Mouse (Mus musculus) intestine, embryonic 14.5 days (tissue): ENCODE data around the gene 9530053A07Rik. TPM values are rescaled to one million over a fixed set of nuclear protein-coding genes. Genes with fewer than 3 reads are reported as not detected.

ENCODE experiments used
- ATAC-seq: fragments of 200-750 bp; cut with Nextera tagmentation; replicated peaks from 2 replicates; pipeline ENCODE4 v1.8.0; 2017; ENCODE audit warnings: low read depth, moderate number of reproducible peaks, moderate TSS enrichment, moderate library complexity; ENCODE audit not compliant: low FRiP score, low TSS enrichment
- DNase-seq: peaks from one replicate; pipeline ENCODE4 v3.0.0-alpha.2; 2018; ENCODE audit warnings: low spot score
- H3K27ac ChIP-seq: fragments of 300-500 bp; sonication (generic); 2 replicates; pipeline ENCODE4 v1.5.1; 2014; ENCODE audit warnings: low read depth, mild to moderate bottlenecking, control low read depth
- H3K27me3 ChIP-seq: fragments of 300-500 bp; sonication (generic); replicated peaks from 2 replicates; pipeline ENCODE4 v1.6.1; 2014; ENCODE audit warnings: low read length, control low read depth; ENCODE audit not compliant: control insufficient read depth, insufficient read depth
- H3K36me3 ChIP-seq: fragments of 300-500 bp; sonication (generic); 2 replicates; pipeline ENCODE4 v1.6.1; 2014; ENCODE audit warnings: low read length, control low read depth; ENCODE audit not compliant: control insufficient read depth, insufficient read depth
- H3K4me1 ChIP-seq: fragments of 300-500 bp; sonication (generic); replicated peaks from 2 replicates; pipeline ENCODE4 v1.6.1; 2014; ENCODE audit warnings: low read length, control low read depth, mixed read lengths; ENCODE audit not compliant: control insufficient read depth, insufficient read depth
- H3K4me2 ChIP-seq: fragments of 300-500 bp; sonication (generic); 2 replicates; pipeline ENCODE4 v1.6.1; 2014; ENCODE audit warnings: low read length
- H3K4me3 ChIP-seq: fragments of 300-500 bp; sonication (generic); 2 replicates; pipeline ENCODE4 v1.5.1; 2014; ENCODE audit warnings: low read depth, low read length, control low read depth, mixed read lengths
- H3K9ac ChIP-seq: fragments of 300-500 bp; sonication (generic); 2 replicates; pipeline ENCODE4 v1.6.1; 2014; ENCODE audit warnings: mild to moderate bottlenecking, low read length
- H3K9me3 ChIP-seq: fragments of 300-500 bp; sonication (generic); 2 replicates; pipeline ENCODE4 v1.6.1; 2016; ENCODE audit warnings: low read length, control low read depth; ENCODE audit not compliant: control insufficient read depth
- WGBS: fragments of 180-500 bp; shearing (Covaris S2); extraction: QIAGEN DNeasy Blood & Tissue Kit; methylation state at CpG from one replicate; pipeline ENCODE4 v1.1.7; 2014; 5-methylcytosine and 5-hydroxymethylcytosine counted together
- polyA plus RNA-seq: library from polyadenylated mRNA; unstranded; fragments of >200 nt; fragmentation: Nextera tagmentation; extraction: Ambion mirVana; gene quantifications from 2 replicates; pipeline ENCODE4 v1.2.1, GENCODE M21; 2014

The 9530053A07Rik gene
- polyA plus RNA-seq, 1 experiment from 2014 or later, result not detected

DNA sequence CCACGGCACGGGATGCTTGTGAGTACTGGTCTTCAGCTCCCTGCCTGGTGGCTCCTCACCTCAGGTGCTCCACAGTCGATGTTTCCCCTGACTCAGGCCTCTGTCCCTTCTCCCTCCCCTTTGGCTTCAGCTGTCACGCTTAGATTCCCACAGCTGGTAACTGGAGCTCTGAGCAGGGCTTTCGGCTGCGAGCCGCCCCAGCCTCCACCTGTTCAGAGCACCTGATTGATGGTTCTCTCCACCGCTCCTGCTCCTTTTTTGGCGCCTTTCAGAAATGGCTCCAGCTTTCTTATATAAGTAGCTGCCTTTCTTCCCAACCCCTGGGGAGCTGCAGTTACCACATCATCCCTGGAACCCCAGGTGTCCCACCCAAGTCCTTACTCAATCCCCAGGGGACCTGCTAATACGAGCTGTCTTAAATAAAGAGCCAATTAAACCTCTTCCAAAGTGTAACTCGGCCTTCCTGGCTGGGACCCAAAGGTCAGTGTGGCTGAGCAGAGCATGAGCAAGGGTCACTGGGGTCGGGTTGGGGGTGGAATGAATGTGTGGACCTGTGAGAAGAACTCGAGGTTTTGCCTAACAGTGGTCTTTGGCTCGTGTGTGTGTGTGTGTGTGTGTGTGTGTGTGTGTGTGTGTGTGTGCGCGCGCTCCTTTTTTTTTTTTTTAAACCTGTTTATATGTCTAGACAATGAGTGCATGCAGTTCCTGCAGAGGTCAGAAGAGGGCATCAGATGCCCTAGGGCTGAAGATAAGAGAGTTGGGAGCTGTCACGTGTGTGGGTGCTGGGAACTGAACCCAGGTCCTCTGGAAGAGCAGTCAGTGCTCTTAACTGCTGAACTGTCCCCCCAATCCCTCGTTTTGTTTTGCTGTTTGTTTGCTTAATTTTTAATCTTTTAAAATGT lies 74.2 kb downstream of the 9530053A07Rik start:
- Histone ChIP-seq H3K36me3 (no peaks in the 10 kb centered on the region), H3K4me2 (no peak overlapping the region), H3K9ac (no peak overlapping the region), H3K9me3 (no peaks in the 10 kb centered on the region), H3K4me3 (no peak overlapping the region), H3K4me1 (no peaks in the 10 kb centered on the region), H3K27ac (no peak overlapping the region), H3K27me3 (no peaks in the 10 kb centered on the region)
- DNase-seq, result no peak
- WGBS, result 58% methylated on average over 19 of the region's 19 CpGs
- no peak for ATAC-seq

DNA sequence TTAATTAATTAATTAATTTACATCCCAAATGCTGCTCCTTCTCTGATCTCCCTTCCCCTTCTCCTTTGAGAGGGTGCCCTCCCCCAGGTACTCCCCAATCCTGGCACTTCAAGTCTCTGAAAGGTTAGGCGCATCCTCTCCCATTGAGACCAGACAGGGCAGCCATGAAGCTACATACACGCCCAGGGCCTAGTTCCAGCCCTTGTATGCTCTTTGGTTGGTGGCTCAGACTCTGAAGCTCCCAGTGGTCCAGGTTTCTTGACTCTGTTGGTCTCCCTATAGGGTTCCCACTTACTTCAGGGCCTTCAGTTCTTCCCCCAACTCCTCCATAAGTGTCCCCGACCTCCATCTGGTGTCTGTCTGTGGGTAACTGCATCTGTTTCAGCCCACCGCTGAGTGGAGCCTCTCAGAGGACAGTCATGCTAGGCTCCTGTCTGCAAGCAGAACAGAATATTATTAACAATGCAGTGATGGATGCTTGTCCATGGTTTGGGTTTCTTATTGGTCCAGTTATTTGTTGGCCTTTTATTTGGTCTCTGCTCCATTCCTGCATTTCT lies 76.9 kb downstream of the 9530053A07Rik start:
- no peaks in the 10 kb centered on the region for H3K27me3 ChIP-seq
- DNase-seq (no peak), ATAC-seq (no peak)
- H3K9ac ChIP-seq, result no peak overlapping the region
- H3K9me3 ChIP-seq, result no peaks in the 10 kb centered on the region
- H3K4me3 ChIP-seq, result no peak overlapping the region
- no peak overlapping the region for H3K27ac ChIP-seq
- no peak overlapping the region for H3K4me2 ChIP-seq
- 64% methylated on average over 4 of the region's 4 CpGs for WGBS
- no peaks in the 10 kb centered on the region for H3K36me3 ChIP-seq
- no peaks in the 10 kb centered on the region for H3K4me1 ChIP-seq

DNA sequence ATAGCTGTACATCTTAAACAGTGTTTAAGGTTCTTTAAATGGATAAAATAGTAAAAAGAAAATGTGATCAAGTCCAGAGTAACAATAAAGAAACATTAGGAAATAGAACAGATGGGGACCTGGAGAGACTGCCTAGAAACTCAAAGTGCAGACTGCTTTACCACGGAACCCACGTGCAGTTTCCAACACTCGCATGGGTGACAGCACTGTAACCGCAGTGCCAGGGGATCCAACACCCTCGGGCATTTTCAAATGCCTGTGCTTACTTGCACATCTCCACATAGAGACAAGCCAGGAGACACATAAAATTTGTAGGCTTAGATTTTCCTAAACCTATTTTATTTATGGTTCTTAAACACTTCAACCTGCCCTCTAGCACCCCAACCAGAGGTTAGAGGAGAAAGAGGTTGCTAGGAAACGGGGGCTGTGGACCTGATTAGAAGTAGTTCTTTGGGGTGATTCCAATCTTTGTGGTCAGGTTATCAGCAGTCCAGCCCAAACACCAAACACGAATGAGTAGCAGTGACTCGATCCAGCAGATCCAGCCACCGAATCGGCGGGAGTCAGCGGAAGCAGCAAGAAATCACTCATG lies 79.2 kb downstream of the 9530053A07Rik start:
- WGBS, result 47% methylated on average over 12 of the region's 12 CpGs
- Histone ChIP-seq H3K27me3 (no peaks in the 10 kb centered on the region), H3K4me2 (peak overlapping the region; percentile 48), H3K4me1 (no peaks in the 10 kb centered on the region), H3K36me3 (no peaks in the 10 kb centered on the region), H3K9me3 (no peaks in the 10 kb centered on the region), H3K27ac (no peak overlapping the region), H3K4me3 (peak overlapping the region; percentile 28), H3K9ac (peak overlapping the region; percentile 18; the same call in 1 of the 2 replicates)
- DNase-seq (peak; percentile 59), ATAC-seq (no peak)

DNA sequence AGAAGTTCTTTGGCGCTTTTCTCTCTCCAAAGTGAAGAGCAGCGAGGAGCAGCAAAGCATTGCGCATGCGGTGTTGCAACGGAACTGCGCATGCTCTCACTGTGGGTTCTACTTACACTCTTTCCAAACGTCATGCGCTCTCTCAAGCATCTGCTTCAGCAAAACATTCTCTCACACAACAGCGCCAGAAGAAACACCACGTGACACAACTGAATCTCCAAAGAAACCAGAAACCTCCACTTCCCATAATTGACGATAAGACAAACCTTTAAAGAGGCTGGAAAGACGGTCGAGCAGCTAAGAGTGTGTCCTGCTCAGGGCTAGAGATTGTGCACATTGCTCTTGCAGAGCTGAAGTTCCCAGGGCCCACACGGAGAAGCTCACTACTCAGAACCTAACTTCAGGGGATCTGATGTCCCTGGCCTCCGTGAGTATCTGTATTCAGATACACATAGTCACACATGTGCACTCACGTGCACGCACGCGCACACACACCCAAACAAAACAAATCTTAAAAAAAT lies 79.8 kb downstream of the 9530053A07Rik start:
- Histone ChIP-seq H3K27me3 (no peaks in the 10 kb centered on the region), H3K9me3 (no peaks in the 10 kb centered on the region), H3K9ac (peak overlapping the region; percentile 18; the same call in 1 of the 2 replicates), H3K4me2 (peak overlapping the region; percentile 48), H3K36me3 (no peaks in the 10 kb centered on the region), H3K27ac (peak overlapping the region; percentile 51; the same call in 1 of the 2 replicates), H3K4me3 (peak overlapping the region; percentile 28), H3K4me1 (no peaks in the 10 kb centered on the region)
- ATAC-seq, result no peak; the same call in 1 of the 2 replicates
- no peak for DNase-seq
- 45% methylated on average over 19 of the region's 19 CpGs for WGBS

DNA sequence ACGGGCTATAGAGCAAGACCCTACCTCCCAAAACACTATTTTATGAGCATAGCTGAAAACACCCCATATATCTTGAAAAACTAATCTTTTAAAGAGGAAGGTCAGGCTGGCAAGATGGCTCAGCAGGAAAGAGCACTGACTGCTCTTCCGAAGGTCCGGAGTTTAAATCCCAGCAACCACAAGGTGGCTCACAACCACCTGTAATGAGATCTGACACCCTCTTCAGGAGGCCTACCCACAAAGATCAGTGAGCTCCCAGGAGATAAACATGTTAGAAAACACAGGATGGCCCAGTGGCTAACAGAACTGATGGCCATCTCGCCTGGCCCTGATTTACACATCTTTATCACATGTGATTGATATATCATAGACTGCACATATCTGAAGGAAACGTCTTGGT lies 81.5 kb downstream of the 9530053A07Rik start:
- no peak overlapping the region for H3K27ac ChIP-seq
- no peaks in the 10 kb centered on the region for H3K36me3 ChIP-seq
- peak; percentile 37 for DNase-seq
- 36% methylated on average over 5 of the region's 5 CpGs for WGBS
- ATAC-seq, result no peak
- no peak overlapping the region for H3K9ac ChIP-seq
- H3K4me3 ChIP-seq, result no peak overlapping the region
- H3K9me3 ChIP-seq, result no peaks in the 10 kb centered on the region
- no peak overlapping the region for H3K4me2 ChIP-seq
- H3K27me3 ChIP-seq, result no peaks in the 10 kb centered on the region
- H3K4me1 ChIP-seq, result no peaks in the 10 kb centered on the region

DNA sequence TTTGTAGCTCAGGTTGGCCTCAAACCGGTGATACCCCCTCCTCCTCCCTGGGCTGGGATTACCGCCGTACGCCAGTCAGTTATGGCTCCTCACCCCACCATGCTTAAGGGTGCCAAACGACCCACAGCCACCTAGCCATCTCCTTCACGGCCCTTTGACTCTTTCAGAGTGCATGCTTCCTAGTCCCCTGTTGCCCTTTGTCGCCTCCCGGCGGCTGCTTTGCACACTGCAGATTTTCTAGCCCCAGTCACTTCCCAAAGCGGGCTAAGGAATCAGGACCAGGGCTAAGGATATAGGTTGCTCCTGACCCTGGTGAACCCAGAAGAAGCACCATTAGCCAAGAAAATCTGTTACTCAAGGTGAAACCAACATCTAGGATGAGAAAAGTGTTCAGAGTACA lies 84.9 kb downstream of the 9530053A07Rik start:
- Histone ChIP-seq H3K9ac (no peak overlapping the region), H3K4me1 (no peaks in the 10 kb centered on the region), H3K4me2 (no peak overlapping the region), H3K9me3 (no peaks in the 10 kb centered on the region), H3K36me3 (no peaks in the 10 kb centered on the region), H3K27me3 (no peaks in the 10 kb centered on the region), H3K27ac (no peak overlapping the region), H3K4me3 (no peak overlapping the region)
- DNase-seq (peak; percentile 84), ATAC-seq (peak; percentile 23; the same call in 1 of the 2 replicates)
- WGBS, result 35% methylated on average over 10 of the region's 10 CpGs

Other genes with a start within 250 kb of the 9530053A07Rik start
- 7.2 and 9.5 TPM in 2 replicates for gene Zfp974, start 200.0 kb upstream of the 9530053A07Rik start, polyA plus RNA-seq
- 16.8 and 18.7 TPM in 2 replicates for gene Zfp780b, start 150.3 kb upstream of the 9530053A07Rik start, polyA plus RNA-seq
- gene Zfp850, start 115.4 kb upstream of the 9530053A07Rik start, polyA plus RNA-seq, result 5.9 and 6.7 TPM in 2 replicates
- 281 and 298 TPM in 2 replicates for gene Psmc4, start 79.4 kb upstream of the 9530053A07Rik start, polyA plus RNA-seq
- 16.0 and 46.1 TPM in 2 replicates for gene Fcgbp, start 58.2 kb upstream of the 9530053A07Rik start, polyA plus RNA-seq
- 47.6 and 52.5 TPM in 2 replicates for gene Fbl, start 40.2 kb downstream of the 9530053A07Rik start, polyA plus RNA-seq
- 10.0 and 11.9 TPM in 2 replicates for gene Dyrk1b, start 50.0 kb downstream of the 9530053A07Rik start, polyA plus RNA-seq
- gene Eid2, start 138.4 kb downstream of the 9530053A07Rik start, polyA plus RNA-seq, result 3.2 and 3.3 TPM in 2 replicates
- gene Eid2b, start 148.3 kb downstream of the 9530053A07Rik start, polyA plus RNA-seq, result 9.4 and 9.5 TPM in 2 replicates
- gene Selenov, start 161.7 kb downstream of the 9530053A07Rik start, polyA plus RNA-seq, result 0.28 TPM in 1 of 2 replicates, not detected in the other
- 6.4 and 6.8 TPM in 2 replicates for gene Dll3, start 172.8 kb downstream of the 9530053A07Rik start, polyA plus RNA-seq
- 183 and 198 TPM in 2 replicates for gene Timm50, start 182.6 kb downstream of the 9530053A07Rik start, polyA plus RNA-seq
- 74.5 and 78.9 TPM in 2 replicates for gene Supt5, start 209.3 kb downstream of the 9530053A07Rik start, polyA plus RNA-seq
- 1,380 and 1,495 TPM in 2 replicates for gene Rps16, start 221.2 kb downstream of the 9530053A07Rik start, polyA plus RNA-seq
- gene Plekhg2, start 243.1 kb downstream of the 9530053A07Rik start, polyA plus RNA-seq, result 54.3 and 68.4 TPM in 2 replicates